Mouse (Mus musculus) adipocyte (in vitro differentiated cells): ENCODE results near the gene Scgb1c1.
"Not testable (repeated sequence)": the region's sequence is repeated elsewhere in the genome, so short reads cannot be mapped to it uniquely, and the experiment has no call there.

Source experiments
- DNase-seq: peaks from one replicate; pipeline ENCODE4 v3.0.0-alpha.2; 2016; ENCODE audit warnings: low spot score

Scgb1c1 gene

GRCm38 (mm10) chr7:140880865-140881515 is 35.6 kb downstream of the Scgb1c1 start:
- DNase-seq: no peak

- peak; percentile 92 for DNase-seq
These were observed 36.5 kb downstream of the Scgb1c1 start, which contains the start of the genes Psmd13 and Sirt3 for GRCm38 (mm10) chr7:140881696-140882468. TSS of gene Psmd13 (plus strand) at chr7:140881968. TSS of gene Sirt3 (minus strand) at chr7:140882309.

- no peak for DNase-seq
These were observed 37.1 kb downstream of the Scgb1c1 start for GRCm38 (mm10) chr7:140882469-140882803.

GRCm38 (mm10) chr7:140890636-140891035 is 45.3 kb downstream of the Scgb1c1 start:
- DNase-seq: not testable (repeated sequence)

- no peak for DNase-seq
These were observed 48.7 kb downstream of the Scgb1c1 start for GRCm38 (mm10) chr7:140894031-140894430.

GRCm38 (mm10) chr7:140894611-140895010 is 49.3 kb downstream of the Scgb1c1 start:
- no peak for DNase-seq
